Mouse (Mus musculus) thymus, adult 2 months (tissue): ENCODE measurements at regions not wholly inside any gene's neighbourhood (a gene's known extent, or its start where the extent isn't known, plus 50 kb on each side); places are given as distances from the start of the nearest gene placed in this dataset.

Experiments
- DNase-seq: peaks from one replicate; pipeline ENCODE4 v3.0.0; 2021
- H3K27ac ChIP-seq: fragments of 200-500 bp; 2 replicates; pipeline ENCODE4 v1.5.1; 2012; ENCODE audit warnings: low read length, control low read depth; ENCODE audit not compliant: control insufficient read depth, insufficient read depth
- H3K27me3 ChIP-seq: fragments of 200-500 bp; 2 replicates; pipeline ENCODE4 v1.6.1; 2012; ENCODE audit warnings: mild to moderate bottlenecking, low read length, moderate library complexity, mixed read lengths; ENCODE audit not compliant: control insufficient read depth, insufficient read depth
- H3K36me3 ChIP-seq: fragments of 200-500 bp; 2 replicates; pipeline ENCODE4 v1.6.1; 2012; ENCODE audit warnings: mild to moderate bottlenecking, low read length, moderate library complexity; ENCODE audit not compliant: control insufficient read depth, insufficient read depth
- H3K4me1 ChIP-seq: fragments of 200-500 bp; replicated peaks from 2 replicates; pipeline ENCODE4 v1.6.1; 2012; ENCODE audit warnings: low read length; ENCODE audit not compliant: control insufficient read depth, insufficient read depth
- H3K4me3 ChIP-seq: fragments of 200-500 bp; 2 replicates; pipeline ENCODE4 v1.5.1; 2012; ENCODE audit warnings: mild to moderate bottlenecking, low read length, control low read depth, moderate library complexity; ENCODE audit not compliant: control insufficient read depth, insufficient read depth
- CTCF ChIP-seq: fragments of 200-500 bp; IDR thresholded peaks from 2 replicates; pipeline ENCODE4 v1.5.1; 2012; ENCODE audit warnings: mild to moderate bottlenecking, control low read depth, low read length, moderate library complexity, borderline replicate concordance; ENCODE audit not compliant: control insufficient read depth, poor library complexity, insufficient read depth; ENCODE audit errors: extremely low read depth
- POLR2A ChIP-seq: fragments of 200-500 bp; IDR thresholded peaks from 2 replicates; pipeline ENCODE4 v1.6.1; 2012; ENCODE audit warnings: mild to moderate bottlenecking, low read length, control low read depth, moderate library complexity; ENCODE audit not compliant: control insufficient read depth, poor library complexity, insufficient read depth; ENCODE audit errors: extremely low read depth
- WGBS: fragments of 180-500 bp; shearing (Covaris S2); methylation state at CpG from one replicate; pipeline ENCODE4 v1.1.7; 2018; 5-methylcytosine and 5-hydroxymethylcytosine counted together

DNA sequence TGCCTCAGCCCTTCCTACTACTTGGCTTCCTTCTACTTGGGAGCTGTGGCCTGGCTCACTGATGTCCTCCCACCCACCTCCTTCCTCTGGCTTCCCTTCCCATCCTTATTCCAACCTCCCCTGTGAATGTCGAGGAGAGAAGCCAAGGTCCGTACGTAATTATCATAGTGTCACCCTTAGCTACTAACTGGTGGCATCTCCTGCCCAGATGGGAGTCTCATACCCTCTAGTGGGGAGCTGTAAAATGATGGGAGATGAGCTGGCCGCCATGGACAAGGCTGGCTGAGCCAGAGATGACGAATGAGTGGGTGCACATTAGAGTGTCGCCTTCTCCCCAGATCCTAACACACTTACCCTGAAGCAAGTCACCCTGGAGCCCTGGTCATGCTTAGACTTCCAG, 532.6 kb downstream of the Zfp536 start:
- TF ChIP-seq POLR2A (no peak), CTCF (no peak)
- DNase-seq = no peak
- 87% methylated on average over 6 of the region's 6 CpGs for WGBS

DNA sequence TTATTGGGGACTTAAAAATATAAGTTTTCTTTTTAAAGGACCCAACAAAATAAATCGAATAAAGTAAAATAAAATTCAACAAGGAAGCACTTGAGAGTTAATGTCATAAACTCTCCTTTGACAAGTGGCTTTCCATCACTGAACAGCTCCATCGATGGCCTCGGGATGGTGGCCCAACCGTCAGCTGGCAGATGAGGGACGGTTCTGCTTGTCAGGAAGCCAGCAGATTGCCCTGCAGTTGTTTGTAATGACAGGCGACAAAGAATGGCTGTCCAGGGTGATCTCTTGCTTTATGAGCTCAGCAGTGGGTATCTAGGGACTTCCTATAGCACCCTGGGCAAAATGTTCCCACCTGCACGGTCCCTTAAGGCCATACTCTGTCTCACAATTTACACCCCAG, 531.7 kb downstream of the Zfp536 start:
- no peak for DNase-seq
- no peaks in the 10 kb centered on the region for H3K4me1 ChIP-seq
- WGBS = 59% methylated on average over 7 of the region's 7 CpGs
- H3K4me3 ChIP-seq = no peak overlapping the region
- TF ChIP-seq POLR2A (no peak), CTCF (no peak)
- H3K27me3 ChIP-seq = no peaks in the 10 kb centered on the region
- no peak overlapping the region for H3K27ac ChIP-seq
- H3K36me3 ChIP-seq = no peaks in the 10 kb centered on the region

More for the DNA sequence above, 532.6 kb downstream of the Zfp536 start:
- Histone ChIP-seq H3K4me1 (no peaks in the 10 kb centered on the region), H3K36me3 (no peaks in the 10 kb centered on the region), H3K27ac (no peak overlapping the region), H3K4me3 (no peak overlapping the region), H3K27me3 (no peaks in the 10 kb centered on the region)

DNA sequence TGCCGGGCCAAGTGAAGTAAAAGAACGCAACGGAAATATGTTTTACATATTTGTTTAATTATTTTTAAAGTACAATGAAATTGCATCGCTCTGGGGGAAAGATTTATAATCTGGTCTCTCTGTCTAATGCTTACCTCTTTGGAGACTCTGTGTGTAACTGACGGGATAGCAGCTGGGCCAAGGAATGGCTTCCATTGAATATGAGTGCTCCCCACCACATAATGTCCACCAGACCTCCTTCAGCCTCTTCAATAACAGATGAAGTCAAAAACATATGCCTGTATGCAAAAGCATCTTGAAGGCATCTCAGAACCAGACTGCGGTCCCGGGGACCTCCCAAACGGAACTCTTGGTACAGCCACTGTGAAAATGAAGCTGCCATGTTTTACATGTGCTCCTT, 531.0 kb downstream of the Zfp536 start:
- H3K4me3 ChIP-seq = no peak overlapping the region
- H3K27ac ChIP-seq = no peak overlapping the region
- no peak for DNase-seq
- WGBS = 93% methylated on average over 8 of the region's 8 CpGs
- no peaks in the 10 kb centered on the region for H3K27me3 ChIP-seq
- H3K36me3 ChIP-seq = no peaks in the 10 kb centered on the region
- H3K4me1 ChIP-seq = no peaks in the 10 kb centered on the region
- TF ChIP-seq POLR2A (no peak), CTCF (no peak)

DNA sequence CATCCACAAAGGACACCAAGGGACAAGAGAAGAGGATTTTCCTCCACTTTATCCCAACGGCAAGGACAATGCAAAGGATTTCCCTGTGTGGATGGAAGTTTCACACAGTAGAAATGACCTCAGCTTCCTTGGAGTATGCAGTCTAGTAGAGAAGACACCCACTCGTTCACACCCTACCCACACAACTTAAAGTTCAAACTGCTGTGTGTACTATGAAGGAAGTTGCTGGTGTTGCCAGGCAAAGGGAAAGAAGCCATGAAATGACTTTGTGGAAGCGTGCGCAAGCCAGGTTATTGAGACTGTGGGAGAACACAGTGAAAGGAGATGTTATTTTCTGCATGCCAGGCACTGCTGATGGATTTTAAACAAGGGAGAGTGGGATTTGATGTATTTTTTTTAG, 527.3 kb downstream of the Zfp536 start:
- TF ChIP-seq CTCF = no peak
- TF ChIP-seq POLR2A = no peak

DNA sequence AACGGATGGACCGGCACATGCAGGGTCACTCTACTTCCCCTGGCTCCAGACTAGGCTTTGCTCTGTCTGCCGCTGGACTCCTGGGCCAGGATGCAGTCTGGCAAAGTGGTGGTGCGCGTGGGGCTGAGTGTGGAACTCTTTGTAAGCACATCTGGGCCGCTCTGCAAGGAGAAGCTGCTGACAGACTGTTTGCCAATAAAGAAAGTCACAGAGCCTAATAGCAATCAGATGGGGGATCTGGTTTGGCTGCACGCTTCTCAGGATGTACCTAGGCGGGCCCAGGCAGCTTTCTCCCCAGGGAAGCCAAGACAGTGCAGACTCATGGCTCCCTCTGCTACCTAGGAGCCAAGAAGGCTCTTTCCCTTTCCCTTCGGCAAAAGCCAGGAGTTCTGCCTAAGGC, 519.0 kb downstream of the Zfp536 start:
- no peak for DNase-seq
- WGBS = 85% methylated on average over 9 of the region's 9 CpGs
- TF ChIP-seq CTCF (no peak), POLR2A (no peak)
- Histone ChIP-seq H3K27me3 (no peaks in the 10 kb centered on the region), H3K4me3 (no peak overlapping the region), H3K36me3 (no peaks in the 10 kb centered on the region), H3K27ac (no peak overlapping the region), H3K4me1 (no peaks in the 10 kb centered on the region)

More for the DNA sequence above, 527.3 kb downstream of the Zfp536 start:
- no peak for DNase-seq
- H3K36me3 ChIP-seq = no peaks in the 10 kb centered on the region
- 88% methylated on average over 4 of the region's 4 CpGs for WGBS
- H3K27me3 ChIP-seq = no peaks in the 10 kb centered on the region
- no peaks in the 10 kb centered on the region for H3K4me1 ChIP-seq
- no peak overlapping the region for H3K4me3 ChIP-seq
- H3K27ac ChIP-seq = no peak overlapping the region

DNA sequence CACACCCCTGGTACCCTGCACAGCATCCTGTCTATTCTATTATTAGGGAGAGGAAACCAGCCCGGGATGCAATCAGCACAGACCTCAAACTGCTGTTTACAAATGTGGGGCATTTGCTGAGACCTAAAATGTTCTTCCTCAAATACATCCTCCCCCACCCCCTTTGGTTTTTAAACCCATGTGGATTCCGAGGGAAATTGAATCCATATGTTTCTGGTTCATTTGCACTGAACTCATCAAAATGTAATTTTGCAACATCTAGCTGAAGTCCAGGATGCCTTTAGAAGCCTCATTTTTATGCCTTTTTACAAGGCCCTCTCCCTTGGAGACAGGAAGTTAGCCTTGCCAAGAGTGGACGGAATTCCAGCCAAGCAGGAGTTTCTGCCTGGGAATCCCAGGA, 517.6 kb downstream of the Zfp536 start:
- no peak for DNase-seq
- Histone ChIP-seq H3K27me3 (no peaks in the 10 kb centered on the region), H3K36me3 (no peaks in the 10 kb centered on the region), H3K4me3 (no peak overlapping the region), H3K4me1 (no peaks in the 10 kb centered on the region), H3K27ac (no peak overlapping the region)
- TF ChIP-seq CTCF (no peak), POLR2A (no peak)
- WGBS = 34% methylated on average over 3 of the region's 3 CpGs

DNA sequence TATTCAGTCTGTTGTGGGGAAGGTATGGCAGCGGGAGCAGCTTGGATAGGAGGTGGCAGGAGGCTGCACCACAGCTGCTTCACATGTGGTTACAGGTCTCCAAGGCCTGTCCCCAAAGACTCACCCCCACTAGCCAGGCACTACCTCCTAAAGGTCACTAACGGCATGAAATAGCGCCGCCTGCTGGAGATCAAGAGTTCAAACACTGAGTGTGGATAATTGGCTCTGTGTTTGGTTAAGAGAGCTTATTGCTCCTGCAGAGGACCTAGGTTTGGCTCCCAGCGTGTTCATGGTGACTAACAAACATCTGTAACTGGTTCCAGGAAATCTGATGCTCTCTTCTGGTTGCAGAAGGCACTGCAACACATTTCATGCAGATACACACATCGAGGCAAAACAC, 514.1 kb downstream of the Zfp536 start:
- Histone ChIP-seq H3K27ac (no peak overlapping the region), H3K36me3 (no peaks in the 10 kb centered on the region), H3K4me1 (no peaks in the 10 kb centered on the region), H3K4me3 (no peak overlapping the region), H3K27me3 (no peaks in the 10 kb centered on the region)
- no peak for DNase-seq
- 52% methylated on average over 6 of the region's 6 CpGs for WGBS
- TF ChIP-seq POLR2A (no peak), CTCF (no peak)
